Mouse (Mus musculus) brain, embryonic 18.5 days (tissue): ENCODE measurements at regions not wholly inside any gene's neighbourhood (a gene's known extent, or its start where the extent isn't known, plus 50 kb on each side); places are given as distances from the start of the nearest gene placed in this dataset.

ENCODE experiments used
- DNase-seq: peaks from one replicate; pipeline ENCODE4 v3.0.0-alpha.2; 2012; ENCODE audit warnings: low read depth, low spot score

- no peak for DNase-seq
Observed at GRCm38 (mm10) chr12:64273730-64274129, 200.8 kb downstream of the Fscb start.

GRCm38 (mm10) chr12:64266130-64266529 is 208.4 kb downstream of the Fscb start:
- no peak for DNase-seq

- DNase-seq = no peak
Observed at GRCm38 (mm10) chr12:64255016-64255415, 219.5 kb downstream of the Fscb start.

- no peak for DNase-seq
Observed at GRCm38 (mm10) chr12:64249974-64250373, 224.5 kb downstream of the Fscb start.

GRCm38 (mm10) chr12:64229510-64230078 is 244.9 kb downstream of the Fscb start:
- peak; percentile 14 for DNase-seq

- no peak for DNase-seq
Observed at GRCm38 (mm10) chr12:64216409-64216808, 258.1 kb downstream of the Fscb start.

- DNase-seq = peak; percentile 12
Observed at GRCm38 (mm10) chr12:64198385-64198784, 276.1 kb downstream of the Fscb start.
